Comparison of ENCODE assay signal across 8 mouse cellular contexts in genomic region chr14:80845576-80846269, GRCm38 (mm10).
A peak's percentile ranks its signal among the peaks of the same experiment; 100 is the strongest.
DNase-seq lines count a peak whose midpoint lies in the region; ATAC-seq and TF ChIP-seq lines count a peak whose summit lies in the region.

No protein-coding gene starts in this region.

- TF ChIP-seq EP300 in CH12.LX (IDR thresholded peaks at IDR 0.05; ENCODE audit: low read length) = no peak
- no peak for TF ChIP-seq EP300 in liver, postnatal 0 days (IDR thresholded peaks at IDR 0.05; ENCODE audit: low read depth)

- dilution Hi-C loops in CH12.LX (cut with MboI; ENCODE audit: extremely low pct_ligation_motif_present, extremely low pct_unique_long_range_greater_than_20kb, low sequenced_read_pairs) = no loop called here

- peaks cover 39% of the 10 kb centered on the region for H3K9me3 ChIP-seq in CH12.LX (replicated peaks; ENCODE audit: low read length)
- no peaks in the 10 kb centered on the region for H3K9me3 ChIP-seq in liver, postnatal 0 days (ENCODE audit: low read length)

- no peak for TF ChIP-seq POLR2A in CH12.LX (IDR thresholded peaks at IDR 0.05; ENCODE audit: low read depth, low read length)
- TF ChIP-seq POLR2A in embryonic fibroblast, embryonic 13.5 days (IDR thresholded peaks at IDR 0.05; ENCODE audit: low read depth, low read length) = no peak

- no peak for DNase-seq in CH12.LX (ENCODE audit: extremely low read depth)
- peak; percentile 91 for DNase-seq in brain, adult 2 months (ENCODE audit: low read depth, low spot score)
- peak; percentile 58 to 71 for DNase-seq in heart, postnatal 10 days
- peak; percentile 76 to 77 for DNase-seq in kidney, postnatal 4 days
- peak; percentile 25 for DNase-seq in liver, postnatal 0 days
- peak; percentile 50 for DNase-seq in ovary, postnatal 36 days (ENCODE audit: low spot score)

- WGBS in liver, postnatal 0 days (ENCODE audit: insufficient replicate concordance) = 35% methylated on average over 14 of the region's 14 CpGs

- no peak overlapping the region for H3K4me2 ChIP-seq in CH12.LX (ENCODE audit: insufficient read depth, low read depth, poor library complexity, severe bottlenecking)
- H3K4me2 ChIP-seq in liver, postnatal 0 days (ENCODE audit: low read depth, low read length) = no peak overlapping the region

- in situ Hi-C loops in CH12.LX (cut with MboI; ENCODE audit: low pct_ligation_motif_present, low pct_unique_long_range_greater_than_20kb, low sequenced_read_pairs) = no loop called here

- no peaks in the 10 kb centered on the region for H3K4me1 ChIP-seq in CH12.LX (ENCODE audit: control insufficient read depth in 1 of 2, insufficient read depth in 2 of 2)
- no peaks in the 10 kb centered on the region for H3K4me1 ChIP-seq in embryonic fibroblast, embryonic 13.5 days (ENCODE audit: control insufficient read depth, insufficient read depth, low read length)
- no peaks in the 10 kb centered on the region for H3K4me1 ChIP-seq in liver, postnatal 0 days (ENCODE audit: insufficient read depth)

- no peak overlapping the region for H3K27ac ChIP-seq in CH12.LX (ENCODE audit: insufficient read depth, low read depth)
- no peak overlapping the region for H3K27ac ChIP-seq in embryonic fibroblast, embryonic 13.5 days (ENCODE audit: insufficient read depth, low read length)
- no peak overlapping the region for H3K27ac ChIP-seq in liver, postnatal 0 days (ENCODE audit: low read depth)

- no peaks in the 10 kb centered on the region for H3K79me2 ChIP-seq in CH12.LX (replicated peaks; ENCODE audit: control insufficient read depth, extremely low read depth, insufficient read depth, poor library complexity, severe bottlenecking)

- TF ChIP-seq RAD21 in CH12.LX (IDR thresholded peaks at IDR 0.05; ENCODE audit: low read depth, low read length) = peak; percentile 2

- H3K27me3 ChIP-seq in CH12.LX (replicated peaks) = no peaks in the 10 kb centered on the region
- no peaks in the 10 kb centered on the region for H3K27me3 ChIP-seq in liver, postnatal 0 days (ENCODE audit: insufficient read depth, low read length)

- no peak for ATAC-seq in liver, postnatal 0 days
- ATAC-seq in megakaryocyte-erythroid progenitor cell, adult 5-6 weeks (replicated peaks; ENCODE audit: low FRiP score, low TSS enrichment, poor library complexity, severe bottlenecking) = no peak

- H3K4me3 ChIP-seq in CH12.LX (replicated peaks in 1 of 3; ENCODE audit: low read depth in 2 of 3, low read length in 2 of 3, poor library complexity in 1 of 3) = no peak overlapping the region
- H3K4me3 ChIP-seq in embryonic fibroblast, embryonic 13.5 days (ENCODE audit: insufficient read depth, low read length) = no peak overlapping the region
- H3K4me3 ChIP-seq in liver, postnatal 0 days (ENCODE audit: low read depth, low read length) = no peak overlapping the region

- H3K9ac ChIP-seq in CH12.LX (ENCODE audit: insufficient read depth, low read depth) = no peak overlapping the region
- no peak overlapping the region for H3K9ac ChIP-seq in liver, postnatal 0 days (replicated peaks)

- no peaks in the 10 kb centered on the region for H3K36me3 ChIP-seq in CH12.LX (replicated peaks in 1 of 2; ENCODE audit: control insufficient read depth in 1 of 2, insufficient read depth in 1 of 2, low read length in 1 of 2)
- H3K36me3 ChIP-seq in liver, postnatal 0 days (replicated peaks; ENCODE audit: insufficient read depth, low read length) = no peaks in the 10 kb centered on the region

- no peak for TF ChIP-seq CTCF in CH12.LX (conservative IDR thresholded peaks at IDR 0.05 in 1 of 2, IDR thresholded peaks at IDR 0.05 in 1 of 2; ENCODE audit: low read depth in 2 of 2, low read length in 2 of 2)
- peak; percentile 29; the same call in 1 of the 2 replicates for TF ChIP-seq CTCF in embryonic fibroblast, embryonic 13.5 days (IDR thresholded peaks at IDR 0.05; ENCODE audit: borderline replicate concordance, insufficient read depth, low read length)
- TF ChIP-seq CTCF in liver, postnatal 0 days (IDR thresholded peaks at IDR 0.05; ENCODE audit: low read depth) = peak; percentile 71

- intact Hi-C loops in heart, postnatal 10 days (cut with DNase I) = no loop called here

TF ChIP-seq in CH12.LX, 34 proteins besides CTCF, POLR2A, EP300 and RAD21:
- TF ChIP-seq ZC3H11A (IDR thresholded peaks at IDR 0.05; ENCODE audit: low read depth, low read length) = no peak
- no peak for TF ChIP-seq HCFC1 (IDR thresholded peaks at IDR 0.05; ENCODE audit: low read depth, low read length)
- no peak for TF ChIP-seq CHD2 (IDR thresholded peaks at IDR 0.05; ENCODE audit: low read length)
- TF ChIP-seq TCF12 (IDR thresholded peaks at IDR 0.05; ENCODE audit: low read depth, low read length) = no peak
- TF ChIP-seq SMC3 (IDR thresholded peaks at IDR 0.05; ENCODE audit: low read depth, low read length) = no peak
- TF ChIP-seq MEF2A (IDR thresholded peaks at IDR 0.05; ENCODE audit: borderline replicate concordance, low read depth, low read length) = no peak
- no peak for TF ChIP-seq ELF1 (IDR thresholded peaks at IDR 0.05; ENCODE audit: low read depth, low read length)
- no peak for TF ChIP-seq IRF4 (IDR thresholded peaks at IDR 0.05; ENCODE audit: low read depth, low read length)
- TF ChIP-seq KAT2A (IDR thresholded peaks at IDR 0.05; ENCODE audit: insufficient replicate concordance, low read length) = no peak
- no peak for TF ChIP-seq UBTF (IDR thresholded peaks at IDR 0.05; ENCODE audit: low read depth, low read length)
- TF ChIP-seq ZNF384 (IDR thresholded peaks at IDR 0.05; ENCODE audit: low read depth, low read length) = no peak
- no peak for TF ChIP-seq NELFE (IDR thresholded peaks at IDR 0.05; ENCODE audit: low read depth, low read length)
- TF ChIP-seq BHLHE40 (IDR thresholded peaks at IDR 0.05; ENCODE audit: low read depth, low read length) = no peak
- no peak for TF ChIP-seq E2F4 (IDR thresholded peaks at IDR 0.05; ENCODE audit: insufficient replicate concordance, low read depth, low read length)
- TF ChIP-seq JUND (conservative IDR thresholded peaks at IDR 0.05; ENCODE audit: low read depth, low read length) = no peak
- no peak for TF ChIP-seq MAZ (IDR thresholded peaks at IDR 0.05; ENCODE audit: low read depth, low read length)
- no peak for TF ChIP-seq CHD1 (IDR thresholded peaks at IDR 0.05; ENCODE audit: low read depth, low read length)
- no peak for TF ChIP-seq TBP (conservative IDR thresholded peaks at IDR 0.05; ENCODE audit: low read depth, low read length)

Comparison
In these comparisons a context has a peak if more than half of its experiments do, and no peak if none do; other contexts are left out.
1. CTCF ChIP-seq: peak in embryonic fibroblast, embryonic 13.5 days (single experiment) and liver, postnatal 0 days (single experiment); none in CH12.LX (0 of 2).